Mouse (Mus musculus): ENCODE measurements at regions not wholly inside any gene's neighbourhood (a gene's known extent, or its start where the extent isn't known, plus 50 kb on each side); places are given as distances from the start of the nearest gene placed in this dataset.
"Not testable (repeated sequence)": the region's sequence is repeated elsewhere in the genome, so short reads cannot be mapped to it uniquely, and the experiment has no call there.

GRCm38 (mm10) chr16:47081896-47082295 lies 583.6 kb upstream of the Nectin3 start:
- DNase-seq, result no peak

- no peak for DNase-seq
Measured at GRCm38 (mm10) chr16:47080330-47080729, 582.0 kb upstream of the Nectin3 start.

GRCm38 (mm10) chr16:47059293-47059963 lies 561.1 kb upstream of the Nectin3 start:
- no peak for DNase-seq

GRCm38 (mm10) chr16:47058811-47059210 lies 560.5 kb upstream of the Nectin3 start:
- DNase-seq, result no peak

GRCm38 (mm10) chr16:47025971-47026370 lies 527.6 kb upstream of the Nectin3 start:
- DNase-seq, result no peak

- no peak for DNase-seq
Measured at GRCm38 (mm10) chr16:47017486-47017885, 519.2 kb upstream of the Nectin3 start.

GRCm38 (mm10) chr16:46982910-46983600 lies 484.7 kb upstream of the Nectin3 start:
- DNase-seq, result no peak

GRCm38 (mm10) chr16:46982272-46982909 lies 484.1 kb upstream of the Nectin3 start:
- no peak for DNase-seq

- DNase-seq, result no peak
Measured at GRCm38 (mm10) chr16:46965741-46966140, 467.4 kb upstream of the Nectin3 start.

GRCm38 (mm10) chr16:46956990-46957389 lies 458.7 kb upstream of the Nectin3 start:
- no peak for DNase-seq

GRCm38 (mm10) chr16:46926060-46926459 lies 427.7 kb upstream of the Nectin3 start:
- DNase-seq, result peak; percentile 25 to 73

- no peak for DNase-seq
Measured at GRCm38 (mm10) chr16:46894576-46895203, 396.4 kb upstream of the Nectin3 start.

GRCm38 (mm10) chr16:46878739-46879138 lies 380.4 kb upstream of the Nectin3 start:
- DNase-seq, result no peak

- no peak for DNase-seq
Measured at GRCm38 (mm10) chr16:46863959-46864358, 365.6 kb upstream of the Nectin3 start.

- peak; percentile 59 to 90 for DNase-seq
Measured at GRCm38 (mm10) chr16:46849534-46849933, 351.2 kb upstream of the Nectin3 start.

GRCm38 (mm10) chr16:46848755-46849154 lies 350.4 kb upstream of the Nectin3 start:
- no peak for DNase-seq

GRCm38 (mm10) chr16:46847707-46848356 lies 349.5 kb upstream of the Nectin3 start:
- no peak for DNase-seq

GRCm38 (mm10) chr16:46841179-46841578 lies 342.9 kb upstream of the Nectin3 start:
- no peak for DNase-seq

GRCm38 (mm10) chr16:46840764-46841163 lies 342.4 kb upstream of the Nectin3 start:
- peak in 1 of 2 experiments; percentile 55 for DNase-seq

GRCm38 (mm10) chr16:46825147-46825546 lies 326.8 kb upstream of the Nectin3 start:
- peak; percentile 14 to 46 for DNase-seq

- DNase-seq, result no peak
Measured at GRCm38 (mm10) chr16:46822753-46823152, 324.4 kb upstream of the Nectin3 start.

GRCm38 (mm10) chr16:46818215-46818614 lies 319.9 kb upstream of the Nectin3 start:
- DNase-seq, result no peak

- not testable (repeated sequence) for DNase-seq
Measured at GRCm38 (mm10) chr16:46811835-46812234, 313.5 kb upstream of the Nectin3 start.
